Mouse (Mus musculus) liver, postnatal 0 days (tissue): Measurements from ENCODE around the gene Nt5dc3. TPM values are rescaled to one million over a fixed set of nuclear protein-coding genes. Genes with fewer than 3 reads are reported as not detected.

ENCODE experiments used
- ATAC-seq: fragments of 200-750 bp; cut with Nextera tagmentation; 2 replicates; pipeline ENCODE4 v1.8.0; 2017; ENCODE audit warnings: mild to moderate bottlenecking, moderate library complexity
- DNase-seq: peaks from one replicate; pipeline ENCODE4 v3.0.0-alpha.2; 2016
- H3K27ac ChIP-seq: fragments of 300-500 bp; sonication (generic); 2 replicates; pipeline ENCODE4 v1.5.1; 2014; ENCODE audit warnings: antibody characterized with exemption, moderate library complexity, mild to moderate bottlenecking, low read depth
- H3K27me3 ChIP-seq: fragments of 300-500 bp; sonication (generic); 2 replicates; pipeline ENCODE4 v1.6.1; 2014; ENCODE audit warnings: low read length, control low read depth, mixed read lengths; ENCODE audit not compliant: insufficient read depth
- H3K36me3 ChIP-seq: fragments of 300-500 bp; sonication (generic); replicated peaks from 2 replicates; pipeline ENCODE4 v1.6.1; 2014; ENCODE audit warnings: mild to moderate bottlenecking, control low read depth, low read length, moderate library complexity, mixed read lengths; ENCODE audit not compliant: insufficient read depth
- H3K4me1 ChIP-seq: fragments of 300-500 bp; sonication (generic); 2 replicates; pipeline ENCODE4 v1.6.1; 2014; ENCODE audit warnings: antibody characterized with exemption, mild to moderate bottlenecking, control low read depth; ENCODE audit not compliant: insufficient read depth
- H3K4me2 ChIP-seq: fragments of 300-500 bp; sonication (generic); 2 replicates; pipeline ENCODE4 v1.6.1; 2014; ENCODE audit warnings: low read depth, mild to moderate bottlenecking, low read length, moderate library complexity, mixed read lengths
- H3K4me3 ChIP-seq: fragments of 300-500 bp; sonication (generic); 2 replicates; pipeline ENCODE4 v1.5.1; 2014; ENCODE audit warnings: low read depth, low read length
- H3K9ac ChIP-seq: fragments of 300-500 bp; sonication (generic); replicated peaks from 2 replicates; pipeline ENCODE4 v1.6.1; 2014; ENCODE audit warnings: mild to moderate bottlenecking, moderate library complexity
- H3K9me3 ChIP-seq: fragments of 300-500 bp; sonication (generic); 2 replicates; pipeline ENCODE4 v1.6.1; 2016; ENCODE audit warnings: mild to moderate bottlenecking, control low read depth, low read length, mixed read lengths
- CTCF ChIP-seq: sonication (generic); IDR thresholded peaks from 2 replicates; pipeline ENCODE4 v1.5.1; 2016; ENCODE audit warnings: antibody characterized with exemption, low read depth
- EP300 ChIP-seq: IDR thresholded peaks from 2 replicates; pipeline ENCODE4 v1.6.1; 2016; ENCODE audit warnings: antibody characterized with exemption, low read depth, mild to moderate bottlenecking
- WGBS: fragments of 180-500 bp; shearing (Covaris S2); extraction: QIAGEN DNeasy Blood & Tissue Kit; methylation state at CpG from one replicate; pipeline ENCODE4 v1.1.7; 2014; ENCODE audit not compliant: insufficient replicate concordance; 5-methylcytosine and 5-hydroxymethylcytosine counted together
- polyA plus RNA-seq: library from polyadenylated mRNA; unstranded; fragments of >200 nt; fragmentation: Nextera tagmentation; extraction: Ambion mirVana; gene quantifications from 2 replicates; pipeline ENCODE4 v1.2.1, GENCODE M21; 2015

The Nt5dc3 gene
- polyA plus RNA-seq, 1 experiment from 2014 or later, result 0.51 TPM

GRCm38 (mm10) chr10:86863429-86863828, 84.6 kb downstream of the Nt5dc3 start:
- Histone ChIP-seq H3K4me3 (no peak overlapping the region), H3K27me3 (no peaks in the 10 kb centered on the region), H3K9me3 (no peaks in the 10 kb centered on the region), H3K27ac (no peak overlapping the region), H3K4me1 (no peaks in the 10 kb centered on the region), H3K9ac (no peak overlapping the region), H3K4me2 (no peak overlapping the region), H3K36me3 (peaks cover 4% of the 10 kb centered on the region; the same call in 1 of the 2 replicates)
- WGBS, result 81% methylated on average over 6 of the region's 6 CpGs
- TF ChIP-seq EP300, result no peak
- peak; percentile 54 for TF ChIP-seq CTCF
- no peak for ATAC-seq
- DNase-seq, result no peak

GRCm38 (mm10) chr10:86872121-86872520, 93.3 kb downstream of the Nt5dc3 start:
- Histone ChIP-seq H3K4me3 (no peak overlapping the region), H3K27ac (peak overlapping the region; percentile 55), H3K4me1 (peaks cover 3% of the 10 kb centered on the region; the same call in 1 of the 2 replicates), H3K36me3 (no peaks in the 10 kb centered on the region), H3K9ac (no peak overlapping the region), H3K4me2 (no peak overlapping the region), H3K27me3 (no peaks in the 10 kb centered on the region), H3K9me3 (no peaks in the 10 kb centered on the region)
- ATAC-seq (peak; percentile 76), DNase-seq (no peak)
- no peak for TF ChIP-seq CTCF
- TF ChIP-seq EP300, result no peak
- 55% methylated on average over 7 of the region's 7 CpGs for WGBS

GRCm38 (mm10) chr10:86872591-86872990, 93.8 kb downstream of the Nt5dc3 start:
- 56% methylated on average over 5 of the region's 5 CpGs for WGBS
- H3K36me3 ChIP-seq, result no peaks in the 10 kb centered on the region
- H3K27ac ChIP-seq, result peak overlapping the region; percentile 55
- no peaks in the 10 kb centered on the region for H3K27me3 ChIP-seq
- no peak overlapping the region for H3K9ac ChIP-seq
- DNase-seq (peak; percentile 20), ATAC-seq (peak; percentile 73)
- peaks cover 3% of the 10 kb centered on the region; the same call in 1 of the 2 replicates for H3K4me1 ChIP-seq
- no peaks in the 10 kb centered on the region for H3K9me3 ChIP-seq
- no peak overlapping the region for H3K4me2 ChIP-seq
- no peak overlapping the region for H3K4me3 ChIP-seq
- TF ChIP-seq EP300 (no peak), CTCF (no peak)

- DNase-seq, result peak; percentile 21
- peak; percentile 44; the same call in 1 of the 2 replicates for ATAC-seq
- Histone ChIP-seq H3K9me3 (no peaks in the 10 kb centered on the region), H3K4me3 (no peak overlapping the region), H3K4me1 (peaks cover 16% of the 10 kb centered on the region), H3K27me3 (no peaks in the 10 kb centered on the region), H3K27ac (no peak overlapping the region), H3K4me2 (no peak overlapping the region), H3K9ac (no peak overlapping the region), H3K36me3 (no peaks in the 10 kb centered on the region)
- 59% methylated on average over 7 of the region's 7 CpGs for WGBS
- TF ChIP-seq CTCF (no peak), EP300 (no peak)
These were observed 99.9 kb downstream of the Nt5dc3 start for GRCm38 (mm10) chr10:86878721-86879120.

- peaks cover 16% of the 10 kb centered on the region for H3K4me1 ChIP-seq
- H3K27ac ChIP-seq, result no peak overlapping the region
- H3K4me3 ChIP-seq, result no peak overlapping the region
- no peaks in the 10 kb centered on the region for H3K36me3 ChIP-seq
- H3K27me3 ChIP-seq, result no peaks in the 10 kb centered on the region
- H3K9me3 ChIP-seq, result no peaks in the 10 kb centered on the region
- H3K9ac ChIP-seq, result no peak overlapping the region
- H3K4me2 ChIP-seq, result no peak overlapping the region
- ATAC-seq (no peak), DNase-seq (no peak)
- WGBS, result 65% methylated on average over 5 of the region's 5 CpGs
- no peak for TF ChIP-seq EP300
- no peak for TF ChIP-seq CTCF
These were observed 101.4 kb downstream of the Nt5dc3 start for GRCm38 (mm10) chr10:86880071-86880806.

GRCm38 (mm10) chr10:86881448-86881847, 102.6 kb downstream of the Nt5dc3 start:
- peak; percentile 25; the same call in 1 of the 2 replicates for TF ChIP-seq EP300
- no peak for TF ChIP-seq CTCF
- DNase-seq, result no peak
- Histone ChIP-seq H3K4me3 (no peak overlapping the region), H3K27ac (peak overlapping the region; percentile 63), H3K36me3 (no peaks in the 10 kb centered on the region), H3K4me2 (no peak overlapping the region), H3K9ac (no peak overlapping the region), H3K9me3 (no peaks in the 10 kb centered on the region), H3K27me3 (no peaks in the 10 kb centered on the region), H3K4me1 (peaks cover 16% of the 10 kb centered on the region)
- ATAC-seq, result peak; percentile 75
